ENCODE assay signal across 8 mouse cellular contexts in genomic region chr2:30967352-30968327, GRCm38 (mm10). TPM values are rescaled to one million over a fixed set of nuclear protein-coding genes. Genes with fewer than 3 reads are reported as not detected.
A peak's percentile ranks its signal among the peaks of the same experiment; 100 is the strongest.
DNase-seq lines count a peak whose midpoint lies in the region; ATAC-seq lines count a peak whose summit lies in the region.

Gene Tor1a (minus strand): TSS chr2:30967933.

- no peaks in the 10 kb centered on the region for H3K9me3 ChIP-seq in heart, embryonic 14.5 days (ENCODE audit: control insufficient read depth, low read length)
- no peaks in the 10 kb centered on the region for H3K9me3 ChIP-seq in liver, embryonic 13.5 days (replicated peaks)
- no peaks in the 10 kb centered on the region for H3K9me3 ChIP-seq in stomach, embryonic 16.5 days (replicated peaks; ENCODE audit: control insufficient read depth, low read length)

- H3K9ac ChIP-seq in heart, embryonic 14.5 days (ENCODE audit: low read length) = peak within 1 kb of the TSS; percentile 94
- H3K9ac ChIP-seq in liver, embryonic 13.5 days = peak within 1 kb of the TSS; percentile 96
- H3K9ac ChIP-seq in stomach, embryonic 16.5 days (ENCODE audit: low read length) = peak within 1 kb of the TSS; percentile 81

- peak; percentile 88 for ATAC-seq in heart, embryonic 14.5 days (ENCODE audit: insufficient number of reproducible peaks, insufficient read depth, low FRiP score, low read depth)
- ATAC-seq in liver, embryonic 13.5 days (ENCODE audit: low read depth) = peak; percentile 91
- ATAC-seq in stomach, embryonic 16.5 days (ENCODE audit: insufficient read depth, low FRiP score) = peak; percentile 95

- H3K36me3 ChIP-seq in heart, embryonic 14.5 days (ENCODE audit: control insufficient read depth, insufficient read depth, low read length) = peaks cover 36% of the 10 kb centered on the region
- H3K36me3 ChIP-seq in liver, embryonic 13.5 days = peaks cover 44% of the 10 kb centered on the region
- no peaks in the 10 kb centered on the region for H3K36me3 ChIP-seq in stomach, embryonic 16.5 days (ENCODE audit: control insufficient read depth, insufficient read depth, low read length)

- DNase-seq in CD4-positive, CD25-positive, alpha-beta regulatory T cell, adult 2 months (ENCODE audit: low read depth, low spot score) = peak; percentile 90
- peak; percentile 54 for DNase-seq in fibroblast of lung, adult 2 months (ENCODE audit: low read depth)
- DNase-seq in kidney, postnatal 14 days = peak; percentile 94
- DNase-seq in liver, embryonic 13.5 days = peak; percentile 83
- peak; percentile 90 for DNase-seq in neural tube, embryonic 10.5 days (ENCODE audit: extremely low spot score, low spot score)

- H3K27ac ChIP-seq in brown adipose tissue, adult 24 weeks (replicated peaks; ENCODE audit: low read depth, low read length) = peak within 1 kb of the TSS; percentile 23; the same call in 1 of the 2 replicates
- H3K27ac ChIP-seq in heart, embryonic 14.5 days (replicated peaks in 1 of 2; ENCODE audit: control insufficient read depth in 1 of 2, insufficient read depth in 1 of 2, low read depth in 2 of 2, low read length in 2 of 2) = peak within 1 kb of the TSS; percentile 66 to 76
- H3K27ac ChIP-seq in liver, embryonic 13.5 days = peak within 1 kb of the TSS; percentile 85
- H3K27ac ChIP-seq in stomach, embryonic 16.5 days (ENCODE audit: low read length) = peak within 1 kb of the TSS; percentile 28

- H3K4me3 ChIP-seq in brown adipose tissue, adult 24 weeks (ENCODE audit: insufficient read depth, low read depth, low read length) = peak within 1 kb of the TSS; percentile 92
- H3K4me3 ChIP-seq in heart, embryonic 14.5 days (ENCODE audit: control insufficient read depth in 1 of 2, insufficient read depth in 1 of 2, low read depth in 1 of 2, low read length in 2 of 2) = peak within 1 kb of the TSS; percentile 89 to 97
- H3K4me3 ChIP-seq in liver, embryonic 13.5 days (replicated peaks) = peak within 1 kb of the TSS; percentile 94
- peak within 1 kb of the TSS; percentile 64 for H3K4me3 ChIP-seq in stomach, embryonic 16.5 days (replicated peaks; ENCODE audit: low read length)

- H3K4me1 ChIP-seq in brown adipose tissue, adult 24 weeks (ENCODE audit: control insufficient read depth, insufficient read depth, insufficient read length, low read length) = peaks cover 4% of the 10 kb centered on the region; the same call in 1 of the 2 replicates
- peaks cover 9 to 12% of the 10 kb centered on the region in 2 experiments for H3K4me1 ChIP-seq in heart, embryonic 14.5 days (ENCODE audit: control insufficient read depth in 2 of 2, insufficient read depth in 2 of 2, low read length in 2 of 2)
- peaks cover 46% of the 10 kb centered on the region for H3K4me1 ChIP-seq in liver, embryonic 13.5 days (replicated peaks)
- peaks cover 19% of the 10 kb centered on the region for H3K4me1 ChIP-seq in stomach, embryonic 16.5 days (ENCODE audit: control insufficient read depth, insufficient read depth, low read length)

- no peaks in the 10 kb centered on the region for H3K27me3 ChIP-seq in heart, embryonic 14.5 days (ENCODE audit: control insufficient read depth, insufficient read depth, low read length)
- no peaks in the 10 kb centered on the region for H3K27me3 ChIP-seq in liver, embryonic 13.5 days
- no peaks in the 10 kb centered on the region for H3K27me3 ChIP-seq in stomach, embryonic 16.5 days (ENCODE audit: control insufficient read depth, insufficient read depth, low read length)

- peak within 1 kb of the TSS; percentile 98 for H3K4me2 ChIP-seq in heart, embryonic 14.5 days (ENCODE audit: low read length)
- peak within 1 kb of the TSS; percentile 77 for H3K4me2 ChIP-seq in liver, embryonic 13.5 days
- H3K4me2 ChIP-seq in stomach, embryonic 16.5 days (ENCODE audit: low read depth, low read length) = peak within 1 kb of the TSS; percentile 75

- 1% methylated on average over 59 of the region's 59 CpGs for WGBS in heart, embryonic 14.5 days
- 3% methylated on average over 59 of the region's 59 CpGs for WGBS in liver, embryonic 13.5 days (ENCODE audit: insufficient replicate concordance)
- WGBS in stomach, embryonic 16.5 days = 2% methylated on average over 56 of the region's 59 CpGs

RNA-seq across cellular contexts. Expression of gene Tor1a, which starts in this region (rescaled TPM):
- 20.5 and 26.0 TPM in 2 replicates for polyA plus RNA-seq in brown adipose tissue, adult 24 weeks (2012; ENCODE audit: insufficient read depth, insufficient read length, missing spikeins)
- polyA plus RNA-seq in heart, embryonic 14.5 days (2014; fragmentation: Nextera tagmentation; extraction: Ambion mirVana) = 44.4 and 48.8 TPM in 2 replicates
- polyA plus RNA-seq in liver, embryonic 13.5 days (2015; fragmentation: Nextera tagmentation; extraction: Ambion mirVana) = 43.1 and 47.8 TPM in 2 replicates
- polyA plus RNA-seq in stomach, embryonic 16.5 days (2015; fragmentation: Nextera tagmentation; extraction: Ambion mirVana) = 70.0 and 75.1 TPM in 2 replicates

Comparison
In these comparisons a context has a peak if more than half of its experiments do, and no peak if none do; other contexts are left out.
1. Peak in every context shown above with its lines: DNase-seq, ATAC-seq, H3K4me3 ChIP-seq and H3K27ac ChIP-seq.
2. H3K27ac ChIP-seq: peak in every context shown above with its lines; median percentile 85 in liver, embryonic 13.5 days; 71 in heart, embryonic 14.5 days; 28 in stomach, embryonic 16.5 days; 23 in brown adipose tissue, adult 24 weeks.